8 mouse cellular contexts compared by ENCODE assay signal in the genomic region with DNA sequence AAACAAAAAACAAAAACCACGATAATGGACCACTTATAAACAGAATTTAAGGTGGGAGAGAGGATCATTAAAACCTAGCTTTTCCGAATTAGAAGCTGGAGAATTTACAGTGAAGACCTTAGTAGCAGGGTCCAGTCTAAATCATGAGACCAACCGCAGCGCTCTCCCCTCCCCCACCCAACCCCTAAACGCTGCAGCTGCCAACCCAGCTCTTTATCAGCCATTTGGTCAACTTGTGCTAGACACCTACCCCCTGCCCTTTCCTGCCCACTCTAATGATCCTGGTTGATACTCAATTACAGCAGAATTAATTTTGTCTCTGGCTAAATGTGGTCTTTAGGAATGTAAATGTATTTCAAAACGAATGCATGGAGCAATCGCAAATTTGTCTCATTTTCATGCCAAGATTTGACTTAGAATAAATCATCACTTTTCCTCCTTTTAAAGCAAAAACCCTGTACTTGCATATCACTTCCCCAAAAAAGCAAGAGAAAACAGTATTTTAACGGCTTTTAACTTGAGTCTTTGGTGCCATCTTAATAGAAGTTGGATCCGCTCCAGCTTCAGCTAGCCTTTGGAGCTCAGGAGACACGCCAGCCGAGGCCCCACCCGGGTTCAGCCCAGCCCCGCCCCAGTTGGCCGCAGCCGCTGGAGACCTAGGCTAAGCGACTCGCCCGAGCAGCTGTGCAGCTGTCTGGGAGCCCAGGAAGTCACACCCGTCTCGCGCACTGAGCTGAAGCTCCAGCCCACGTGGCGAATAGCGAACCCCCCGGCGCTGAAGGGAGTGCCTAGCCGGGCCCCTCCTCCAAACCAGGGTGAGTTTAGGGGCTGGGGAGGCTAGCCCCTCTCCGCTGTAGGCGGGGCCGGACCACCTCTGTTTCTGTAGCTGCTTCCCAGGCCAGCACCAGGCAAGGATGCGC. TPM values are rescaled to one million over a fixed set of nuclear protein-coding genes. Genes with fewer than 3 reads are reported as not detected.
DNase-seq lines count a peak whose midpoint lies in the region; ATAC-seq and TF ChIP-seq lines count a peak whose summit lies in the region.

No protein-coding gene starts in this region.

- H3K4me2 ChIP-seq in kidney, embryonic 14.5 days (replicated peaks; ENCODE audit: low read depth, low read length): peak overlapping the region; percentile 75
- H3K4me2 ChIP-seq in liver, embryonic 12.5 days: peak overlapping the region; percentile 89
- peak overlapping the region; percentile 94 for H3K4me2 ChIP-seq in myocyte (ENCODE audit: low read depth)

- ATAC-seq in erythroblast, adult 5-6 weeks (replicated peaks; ENCODE audit: low FRiP score, poor library complexity, severe bottlenecking): 0 out of 2 replicates have a peak, but pooled peaks have one; percentile 67
- ATAC-seq in kidney, embryonic 14.5 days (ENCODE audit: low FRiP score, low TSS enrichment): peak; percentile 81
- ATAC-seq in liver, embryonic 12.5 days: peak; percentile 80

- H3K27ac ChIP-seq in heart, embryonic 10.5 days: peak overlapping the region; percentile 95
- peak overlapping the region; percentile 89 for H3K27ac ChIP-seq in kidney, embryonic 14.5 days (ENCODE audit: low read depth, low read length)
- 0 out of 2 replicates have a peak overlapping the region, but pooled peaks have one; percentile 6 for H3K27ac ChIP-seq in liver, embryonic 12.5 days

- H3K36me3 ChIP-seq in C2C12 (ENCODE audit: control insufficient read depth, insufficient read depth) (no peaks in the 10 kb centered on the region), myocyte (ENCODE audit: control insufficient read depth, insufficient read depth) (no peaks in the 10 kb centered on the region)
- H3K36me3 ChIP-seq in heart, embryonic 10.5 days: no peaks in the 10 kb centered on the region
- H3K36me3 ChIP-seq in kidney, embryonic 14.5 days (ENCODE audit: control insufficient read depth, insufficient read depth, low read length): no peaks in the 10 kb centered on the region
- H3K36me3 ChIP-seq in liver, embryonic 12.5 days: no peaks in the 10 kb centered on the region
- H3K36me3 ChIP-seq in splenic B cell, adult 2 months (ENCODE audit: control insufficient read depth, insufficient read depth, low read length, poor library complexity, severe bottlenecking): no peaks in the 10 kb centered on the region

- no peak for TF ChIP-seq CTCF in C2C12 (IDR thresholded peaks at IDR 0.05; ENCODE audit: control insufficient read depth, insufficient read depth, insufficient read length)

- H3ac ChIP-seq in C2C12 (ENCODE audit: control insufficient read depth, insufficient read length, low read depth): peak overlapping the region; percentile 78
- peak overlapping the region; percentile 7 for H3ac ChIP-seq in myocyte (ENCODE audit: control insufficient read depth, insufficient read length)

- peak; percentile 85 to 87 for DNase-seq in adrenal gland, postnatal 36 days
- peak; percentile 94 for DNase-seq in heart, embryonic 10.5 days (ENCODE audit: low spot score)
- DNase-seq in splenic B cell, adult 2 months (ENCODE audit: low read depth, low spot score): peak; percentile 62

- peak; percentile 90 for TF ChIP-seq POLR2A in myocyte (IDR thresholded peaks at IDR 0.05; ENCODE audit: insufficient read length, low read depth)

- peak overlapping the region; percentile 80 for H3K9ac ChIP-seq in kidney, embryonic 14.5 days (ENCODE audit: low read depth, low read length)
- H3K9ac ChIP-seq in liver, embryonic 12.5 days: peak overlapping the region; percentile 23; the same call in 1 of the 2 replicates

- H3K27me3 ChIP-seq in C2C12 (ENCODE audit: control insufficient read depth, insufficient read depth, insufficient read length) (no peaks in the 10 kb centered on the region), myocyte (ENCODE audit: control insufficient read depth, insufficient read depth, insufficient read length) (no peaks in the 10 kb centered on the region)
- H3K27me3 ChIP-seq in heart, embryonic 10.5 days (ENCODE audit: insufficient read depth, poor library complexity, severe bottlenecking): no peaks in the 10 kb centered on the region
- H3K27me3 ChIP-seq in kidney, embryonic 14.5 days (ENCODE audit: control insufficient read depth, insufficient read depth, low read length): no peaks in the 10 kb centered on the region
- H3K27me3 ChIP-seq in liver, embryonic 12.5 days (replicated peaks): peaks cover 49% of the 10 kb centered on the region
- peaks cover 7% of the 10 kb centered on the region for H3K27me3 ChIP-seq in splenic B cell, adult 2 months (ENCODE audit: control insufficient read depth, insufficient read depth, low read length, poor library complexity, severe bottlenecking)

- H3K4me1 ChIP-seq in heart, embryonic 10.5 days: peaks cover 25% of the 10 kb centered on the region; the same call in 1 of the 2 replicates
- H3K4me1 ChIP-seq in kidney, embryonic 14.5 days (ENCODE audit: control insufficient read depth, insufficient read depth, low read length): peaks cover 6% of the 10 kb centered on the region; the same call in 1 of the 2 replicates
- H3K4me1 ChIP-seq in liver, embryonic 12.5 days: peaks cover 20% of the 10 kb centered on the region

- 2% methylated on average over 31 of the region's 31 CpGs for WGBS in heart, embryonic 10.5 days
- WGBS in kidney, embryonic 14.5 days: 2% methylated on average over 31 of the region's 31 CpGs
- 2% methylated on average over 31 of the region's 31 CpGs for WGBS in liver, embryonic 12.5 days (ENCODE audit: insufficient replicate concordance)

- H3K79me2 ChIP-seq in C2C12 (ENCODE audit: control insufficient read depth, insufficient read depth): peaks cover 59% of the 10 kb centered on the region
- H3K79me2 ChIP-seq in myocyte (ENCODE audit: control insufficient read depth, insufficient read depth): peaks cover 38% of the 10 kb centered on the region

- no peaks in the 10 kb centered on the region for H3K9me3 ChIP-seq in heart, embryonic 10.5 days
- no peaks in the 10 kb centered on the region for H3K9me3 ChIP-seq in kidney, embryonic 14.5 days (ENCODE audit: control insufficient read depth, low read length)
- H3K9me3 ChIP-seq in liver, embryonic 12.5 days (replicated peaks): no peaks in the 10 kb centered on the region

- peaks cover 28% of the 10 kb centered on the region for H3K79me3 ChIP-seq in C2C12 (ENCODE audit: low read depth)

- H3K4me3 ChIP-seq in C2C12 (ENCODE audit: insufficient read depth, poor library complexity, severe bottlenecking): peak overlapping the region; percentile 59
- H3K4me3 ChIP-seq in heart, embryonic 10.5 days: peak overlapping the region; percentile 75
- H3K4me3 ChIP-seq in kidney, embryonic 14.5 days (ENCODE audit: low read length): peak overlapping the region; percentile 70
- peak overlapping the region; percentile 58 for H3K4me3 ChIP-seq in liver, embryonic 12.5 days
- H3K4me3 ChIP-seq in myocyte: peak overlapping the region; percentile 90

TF ChIP-seq in C2C12, 6 proteins besides CTCF, POLR2A, EP300 and RAD21:
- no peak for TF ChIP-seq FOSL1 (IDR thresholded peaks at IDR 0.05; ENCODE audit: insufficient read depth, low read length, poor library complexity, severe bottlenecking)
- TF ChIP-seq CEBPB (IDR thresholded peaks at IDR 0.05; ENCODE audit: low read depth): no peak
- no peak for TF ChIP-seq MYOG (IDR thresholded peaks at IDR 0.05; ENCODE audit: control insufficient read depth, extremely low read depth, insufficient read length)
- peak; percentile 65 for TF ChIP-seq USF1 (IDR thresholded peaks at IDR 0.05; ENCODE audit: low read depth)
- TF ChIP-seq MYOD1 (IDR thresholded peaks at IDR 0.05; ENCODE audit: control insufficient read depth, insufficient read length, low read depth): peak; percentile 86
- peak; percentile 86 for TF ChIP-seq MAX (IDR thresholded peaks at IDR 0.05)

TF ChIP-seq in myocyte, 11 proteins besides CTCF, POLR2A, EP300 and RAD21:
- TF ChIP-seq POLR2AphosphoS2 (IDR thresholded peaks at IDR 0.05; ENCODE audit: insufficient read length, low read depth): peak; percentile 74
- peak; percentile 74 for TF ChIP-seq TCF12 (IDR thresholded peaks at IDR 0.05; ENCODE audit: insufficient read depth, poor library complexity, severe bottlenecking)
- peak in 2 of 3 experiments; percentile 93 to 97 for TF ChIP-seq MYOD1 (IDR thresholded peaks at IDR 0.05; ENCODE audit: control insufficient read depth in 1 of 3, insufficient read length in 2 of 3, low read depth in 2 of 3)
- TF ChIP-seq SRF (IDR thresholded peaks at IDR 0.05; ENCODE audit: control insufficient read depth, insufficient read length, low read depth): no peak
- peak; percentile 80 to 97 (median 94) for TF ChIP-seq MYOG (IDR thresholded peaks at IDR 0.05; ENCODE audit: control insufficient read depth in 1 of 3, insufficient read depth in 1 of 3, insufficient read length in 2 of 3, low read depth in 2 of 3)
- TF ChIP-seq MAX (IDR thresholded peaks at IDR 0.05; ENCODE audit: low read depth): no peak
- TF ChIP-seq REST (IDR thresholded peaks at IDR 0.05; ENCODE audit: insufficient read depth, insufficient read length): no peak
- TF ChIP-seq E2F4 (IDR thresholded peaks at IDR 0.05; ENCODE audit: insufficient read depth): no peak
- peak; percentile 71 for TF ChIP-seq TCF3 (IDR thresholded peaks at IDR 0.05; ENCODE audit: insufficient read length, low read depth)
- peak; percentile 65 for TF ChIP-seq USF1 (IDR thresholded peaks at IDR 0.05; ENCODE audit: low read depth)

RNA-seq across cellular contexts. Expression of a gene that starts 3.3 kb away (rescaled TPM):
- polyA plus RNA-seq in C2C12 (2012; fragmentation: generic; extraction: Trizol) (19.6 TPM), myocyte (2012; fragmentation: generic; extraction: Trizol) (23.9 TPM)
- total RNA-seq in adrenal gland, postnatal 36 days (2021): 1 to 10 TPM; 4.8 to 6.9 TPM
- total RNA-seq in erythroblast, adult 5-6 weeks (2015; ENCODE audit: low replicate concordance): 2.7 and 11.3 TPM in 2 replicates
- 0.98 and 2.0 TPM in 2 replicates for total RNA-seq in erythroblast, adult 5-6 weeks (2017; ENCODE audit: low replicate concordance)
- 109 and 166 TPM in 2 replicates for polyA plus RNA-seq in heart, embryonic 10.5 days (2016; fragmentation: Nextera tagmentation; extraction: Ambion mirVana)
- 121 and 124 TPM in 2 replicates for polyA plus RNA-seq in kidney, embryonic 14.5 days (2014; fragmentation: Nextera tagmentation; extraction: Ambion mirVana)
- 2.9 and 4.6 TPM in 2 replicates for polyA plus RNA-seq in liver, embryonic 12.5 days (2016; fragmentation: Nextera tagmentation; extraction: Ambion mirVana)

Comparison
In these comparisons a context has a peak if more than half of its experiments do, and no peak if none do; other contexts are left out.
1. Peak in every context shown above with its lines: DNase-seq, ATAC-seq, H3K4me3 ChIP-seq and H3K27ac ChIP-seq.
2. H3K27ac ChIP-seq: peak in every context shown above with its lines; median percentile 95 in heart, embryonic 10.5 days; 89 in kidney, embryonic 14.5 days; 6 in liver, embryonic 12.5 days.